Mouse (Mus musculus) gastrocnemius, postnatal 4 days (tissue): ENCODE data around the gene 2610318N02Rik. TPM values are rescaled to one million over a fixed set of nuclear protein-coding genes. Genes with fewer than 3 reads are reported as not detected.

Experiments
- DNase-seq, 2 experiments: peaks; one replicate each; pipeline ENCODE4 v3.0.0; 2021 to 2022; ENCODE audit warnings: low spot score in 2 of 2, mixed read lengths in 2 of 2
- total RNA-seq, 2 experiments: library from RNA; stranded (reverse); gene quantifications; 2 replicates each; pipeline ENCODE4 v1.2.3; 2021

The 2610318N02Rik gene
- total RNA-seq, 2 experiments from 2014 or later: 1.5 to 3.0 TPM

DNA sequence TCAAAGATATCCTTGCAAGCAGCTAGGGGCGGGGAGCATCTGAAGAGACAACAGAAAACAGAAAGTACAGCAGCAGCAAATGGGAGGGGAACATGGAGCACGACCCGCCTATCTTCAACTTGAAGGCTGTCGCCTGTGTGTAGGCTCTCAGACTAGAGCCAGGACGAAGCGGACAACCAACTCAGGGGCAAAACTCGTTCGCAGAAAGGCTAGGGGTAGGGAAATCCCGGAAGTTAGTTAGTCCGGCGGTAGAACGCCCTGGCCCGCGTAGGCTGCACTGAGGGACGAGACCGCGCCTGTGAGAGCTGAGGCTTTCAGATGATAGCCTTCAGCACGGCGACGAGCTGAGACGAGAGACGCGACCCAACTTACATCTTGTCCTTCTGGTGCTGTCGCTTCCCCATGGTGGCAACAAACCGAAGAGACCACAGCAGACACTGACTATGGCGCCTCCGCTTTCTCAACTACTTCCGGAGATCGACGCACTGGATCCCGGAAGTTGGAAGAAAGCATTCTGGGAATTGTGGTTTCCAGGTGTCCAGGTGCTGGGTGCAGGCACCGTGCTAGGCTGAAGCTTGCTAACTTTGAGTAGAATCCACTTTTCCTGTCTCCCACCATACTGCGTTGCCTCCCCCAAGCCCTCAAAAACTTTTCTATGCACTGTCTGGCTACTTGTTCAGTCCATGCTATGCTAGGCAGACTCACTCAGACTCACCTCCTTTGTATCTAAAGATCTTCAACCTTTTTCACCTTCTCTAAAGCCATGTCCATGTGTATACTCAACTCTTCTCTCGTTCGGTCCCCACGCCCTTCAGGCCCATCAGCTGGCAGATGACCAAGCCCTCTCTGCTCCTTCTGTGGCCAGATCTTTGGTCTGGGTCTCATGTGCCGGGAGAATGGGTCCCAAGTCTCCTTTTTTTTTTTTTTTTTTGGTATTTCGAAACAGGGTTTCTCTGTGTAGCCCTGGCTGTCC, 13.9 kb downstream of the 2610318N02Rik start, which contains the start of gene Ppil2:
Gene Ppil2, minus strand, starts transcription at position 487 of the 973 bp plus-strand sequence.
- DNase-seq: peak in 1 of 2 experiments; percentile 53

DNA sequence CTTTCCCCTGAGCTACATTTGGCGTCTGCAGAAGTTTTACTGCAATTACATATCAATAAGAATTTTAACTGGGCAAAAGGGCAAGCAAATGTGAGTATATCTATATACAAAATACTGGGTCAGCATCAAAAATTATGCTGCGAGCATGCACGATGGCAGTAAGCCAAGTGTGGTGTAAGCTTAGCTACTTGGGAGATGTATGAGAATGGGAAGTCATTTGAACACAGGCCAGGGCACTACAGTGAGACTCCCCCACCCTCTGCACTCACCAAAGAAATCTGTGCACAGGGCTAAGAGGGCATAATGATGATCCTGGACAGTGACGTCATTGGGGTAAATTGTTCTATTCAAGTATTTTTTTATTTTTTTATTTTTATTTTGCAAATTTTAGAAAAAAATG, 20.4 kb downstream of the 2610318N02Rik start:
- no peak for DNase-seq

DNA sequence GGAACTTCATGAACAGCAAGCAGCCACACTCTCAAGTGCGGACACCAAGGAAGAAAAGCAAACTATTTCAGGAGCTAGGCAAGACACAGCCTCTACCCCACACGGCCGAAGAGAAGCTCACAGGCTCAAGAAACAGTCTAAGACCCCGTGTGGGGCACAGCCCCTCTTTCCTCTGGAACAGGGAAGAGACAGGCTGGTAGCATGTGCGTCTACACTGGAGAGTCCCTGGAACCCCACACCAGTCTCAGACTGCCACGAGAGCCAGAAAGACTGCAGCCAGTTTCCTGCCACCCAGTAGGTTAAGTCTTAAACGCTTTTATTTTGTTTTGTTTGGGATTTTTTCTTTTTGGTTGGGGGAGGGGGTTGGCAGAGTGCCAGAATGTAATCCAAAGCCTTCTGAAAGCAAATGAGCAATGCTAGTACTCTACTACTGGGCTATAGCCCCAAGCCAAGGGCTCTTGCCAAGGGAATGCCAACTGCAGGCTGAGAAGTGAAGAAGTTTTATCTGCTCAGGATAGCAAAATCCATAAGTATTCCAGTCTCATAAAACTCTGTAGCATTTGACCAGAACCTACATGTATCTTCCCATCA, 22.2 kb downstream of the 2610318N02Rik start:
- no peak for DNase-seq

DNA sequence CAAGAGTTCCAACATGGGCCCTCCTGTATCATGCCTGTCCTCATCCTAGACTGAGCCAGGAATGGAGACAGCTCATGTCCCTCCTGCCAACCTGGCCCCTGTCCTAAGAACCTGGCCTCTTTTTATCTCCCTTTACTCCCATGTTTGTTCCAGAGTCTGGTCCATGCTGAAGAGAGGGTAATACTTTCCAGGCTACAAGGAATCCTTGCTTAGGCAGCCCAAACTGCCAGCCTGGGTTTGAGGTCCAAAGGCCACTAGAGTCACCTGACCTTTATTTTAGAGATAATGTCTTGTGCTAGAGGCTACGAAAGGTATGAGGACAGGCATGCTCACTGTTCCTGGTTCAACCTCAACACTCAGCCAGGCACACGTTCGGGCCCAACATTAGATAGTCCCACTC, 28.0 kb downstream of the 2610318N02Rik start:
- DNase-seq: no peak

DNA sequence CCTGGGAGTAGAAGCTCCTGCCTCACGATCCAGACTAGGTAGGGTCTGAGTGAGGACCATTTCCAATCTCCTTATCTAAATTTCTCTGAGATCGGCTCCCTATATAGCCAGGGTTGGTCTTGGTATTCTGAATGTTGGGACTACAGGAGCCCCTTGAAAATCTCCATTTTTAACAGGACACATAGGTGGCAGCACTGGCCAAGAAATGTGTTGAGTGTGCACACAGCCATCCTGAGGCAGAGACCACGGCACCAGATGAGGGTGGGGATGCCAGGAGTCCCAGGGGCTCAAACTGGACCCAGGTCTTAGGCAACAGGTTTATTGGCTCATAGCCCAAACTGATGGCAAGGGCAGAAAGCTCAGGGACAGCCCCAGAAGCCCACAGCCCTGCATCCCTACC, 36.6 kb downstream of the 2610318N02Rik start:
- no peak for DNase-seq

DNA sequence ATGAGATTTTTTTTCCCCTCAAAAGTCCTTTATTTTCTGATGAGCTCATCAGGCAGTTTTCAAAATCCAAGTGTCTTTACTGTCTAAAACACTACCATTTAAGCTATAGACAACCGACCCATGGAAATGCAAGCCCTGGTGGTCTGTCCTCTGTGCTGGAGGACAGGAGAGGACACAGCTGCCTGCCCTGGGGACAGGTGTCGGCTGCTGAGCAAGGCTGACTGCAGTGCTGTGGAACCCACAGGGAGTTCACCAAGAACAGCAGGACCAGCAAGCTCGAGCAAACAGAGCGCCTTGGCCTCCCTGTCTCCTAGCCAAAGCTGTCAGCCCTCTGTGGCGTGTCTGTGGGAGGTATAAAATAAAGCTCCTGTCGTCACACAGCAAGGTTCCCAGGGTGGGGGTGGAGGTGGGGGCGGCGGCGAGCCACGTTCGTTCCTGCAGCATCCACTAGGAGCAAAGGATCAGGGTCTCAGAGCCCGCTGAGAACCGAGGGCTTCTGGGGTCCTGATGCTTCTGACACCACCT, 38.2 kb downstream of the 2610318N02Rik start:
- DNase-seq: no peak

DNA sequence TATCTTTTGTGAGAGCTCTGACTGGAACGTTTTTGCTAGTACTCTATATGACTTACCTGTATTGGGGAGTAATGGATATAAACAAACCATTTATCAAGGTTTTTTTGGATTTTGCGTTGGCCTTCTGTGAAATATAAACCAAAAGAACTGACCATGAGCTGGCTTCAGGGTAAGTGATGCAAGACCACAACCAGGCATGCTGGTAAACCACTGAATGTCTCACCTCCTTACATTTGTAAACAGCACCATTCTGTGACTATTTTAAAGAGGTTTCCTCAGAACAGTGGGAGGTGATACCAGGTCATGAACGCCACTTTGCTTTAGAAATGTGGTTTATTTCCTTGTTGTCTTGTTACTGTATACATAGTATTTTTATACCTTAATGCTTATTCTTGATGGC, 38.7 kb downstream of the 2610318N02Rik start:
- DNase-seq: no peak

DNA sequence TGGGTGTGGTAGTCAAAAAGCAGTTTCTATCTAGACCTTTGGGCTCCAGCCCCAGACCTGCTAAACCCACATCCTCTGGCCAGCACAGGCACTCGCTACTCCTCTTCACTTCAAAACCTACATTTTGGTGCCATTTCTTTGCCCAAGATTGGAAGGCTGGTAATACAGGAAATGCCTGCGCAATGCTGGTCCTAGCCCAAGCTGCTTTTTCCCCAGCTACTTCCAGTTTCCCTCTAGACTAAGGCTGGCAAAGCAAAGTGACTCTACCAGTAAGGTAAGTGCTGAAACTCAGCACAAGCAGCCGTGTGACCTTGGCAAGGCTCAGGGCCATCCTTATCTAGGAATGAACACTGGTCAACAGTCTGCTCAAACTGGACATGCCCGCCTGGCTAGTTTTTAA, 39.3 kb downstream of the 2610318N02Rik start:
- DNase-seq: no peak

DNA sequence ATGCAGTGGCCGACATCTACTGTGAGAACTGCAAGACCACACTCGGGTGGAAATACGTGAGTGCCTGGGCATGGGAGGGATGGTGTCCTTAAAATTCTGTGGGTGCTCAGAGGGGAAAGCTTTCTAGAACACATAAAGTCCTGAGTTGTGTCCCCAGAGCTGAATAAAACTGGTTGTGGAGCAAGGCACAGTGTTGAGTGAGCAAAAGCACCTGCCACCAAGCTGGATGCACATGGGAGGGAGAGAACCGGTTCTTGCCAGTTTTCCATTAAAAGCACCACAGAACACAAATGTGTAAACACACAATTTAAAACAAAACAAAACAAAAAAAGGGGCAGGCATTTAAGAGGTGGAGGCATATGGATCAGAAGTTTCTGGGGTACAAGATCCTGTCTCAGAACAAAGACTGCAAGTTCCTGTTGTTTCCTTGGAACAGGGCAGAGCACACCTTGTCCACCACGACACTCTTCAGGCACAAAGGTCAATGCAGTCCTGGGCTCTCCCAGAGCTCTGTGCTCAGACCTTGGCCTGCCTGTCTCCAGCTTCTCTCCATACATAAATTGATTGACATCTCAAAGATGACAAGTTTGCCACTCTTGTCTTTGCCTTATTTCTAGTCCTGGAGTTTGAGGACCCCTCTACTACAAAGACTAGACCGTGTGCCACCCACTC, 42.7 kb downstream of the 2610318N02Rik start:
- DNase-seq: no peak

DNA sequence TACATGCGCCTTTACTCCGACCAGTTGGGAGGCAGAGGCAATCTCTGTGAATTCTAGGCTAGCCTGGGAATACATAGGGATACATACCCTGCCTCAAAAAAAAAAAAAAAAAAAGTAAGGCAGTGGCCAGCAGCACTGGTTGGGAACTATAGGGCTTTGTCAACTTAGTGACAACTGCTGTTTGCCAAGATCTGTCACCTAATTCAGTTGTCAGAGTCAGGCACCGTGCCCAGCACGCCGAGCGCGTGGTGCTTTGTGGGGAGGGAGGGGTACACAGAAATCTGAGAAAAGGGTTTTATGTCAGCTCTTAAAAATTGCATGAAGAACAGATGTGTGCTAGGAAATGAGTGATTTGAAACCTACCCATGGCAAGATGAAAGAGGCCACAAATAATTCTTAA, 46.9 kb downstream of the 2610318N02Rik start:
- no peak for DNase-seq

DNA sequence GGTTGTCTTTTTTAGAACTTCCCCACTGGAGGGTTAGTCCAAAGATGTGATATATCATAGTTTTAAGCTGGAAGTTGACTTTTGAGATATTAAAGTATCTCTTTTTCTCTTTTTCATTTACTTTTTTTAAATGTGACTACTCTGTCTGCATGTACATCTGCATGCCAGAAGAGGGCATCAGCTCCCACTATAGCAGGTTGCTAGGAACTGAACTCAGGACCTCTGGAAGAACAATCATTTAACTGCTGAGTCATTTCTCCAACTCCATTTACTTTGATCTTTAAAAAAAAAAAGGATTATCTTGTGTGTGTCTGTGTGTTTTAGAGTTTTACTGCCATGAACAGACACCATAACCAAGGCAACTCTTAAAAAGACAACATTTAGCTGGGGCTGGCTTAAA, 48.1 kb downstream of the 2610318N02Rik start:
- DNase-seq: no peak

DNA sequence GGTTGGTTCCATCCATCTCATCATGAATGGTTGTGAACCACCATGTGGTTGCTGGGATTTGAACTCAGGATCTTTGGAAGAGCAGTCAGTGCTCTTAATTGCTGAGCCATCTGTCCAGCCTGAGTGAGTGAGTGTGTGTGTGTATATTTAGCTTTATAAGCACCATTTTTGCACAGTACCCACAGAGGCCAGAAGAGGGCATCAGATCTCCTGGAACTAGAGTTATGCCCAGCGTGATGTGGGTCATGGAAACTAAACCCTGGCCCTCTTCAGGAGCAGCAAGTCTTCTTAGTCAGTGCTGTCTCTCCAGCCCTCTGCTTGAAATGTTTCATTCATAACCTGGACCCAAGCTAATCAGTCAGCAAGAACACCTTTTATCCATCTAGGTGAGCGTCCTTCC, 48.7 kb downstream of the 2610318N02Rik start:
- no peak for DNase-seq

DNA sequence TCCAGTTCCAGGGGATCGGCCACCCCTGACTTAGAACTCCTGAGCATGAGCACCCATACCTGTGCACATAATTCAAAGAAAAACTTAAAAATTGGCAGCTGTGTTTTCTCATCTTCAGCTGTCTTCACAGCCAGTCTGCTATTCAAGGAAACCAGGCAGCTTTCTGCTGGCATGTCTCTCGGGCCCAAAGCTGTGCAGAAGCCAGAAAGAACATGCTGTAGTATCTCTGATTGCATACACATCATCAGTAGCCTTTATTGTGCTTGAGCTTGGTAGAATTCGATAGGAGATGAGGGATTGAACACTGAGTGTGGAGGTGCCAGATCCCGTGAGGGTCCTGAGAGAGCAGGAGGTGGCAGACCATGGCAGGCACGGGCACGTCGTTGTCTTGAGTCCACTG, 52.0 kb downstream of the 2610318N02Rik start:
- no peak for DNase-seq

DNA sequence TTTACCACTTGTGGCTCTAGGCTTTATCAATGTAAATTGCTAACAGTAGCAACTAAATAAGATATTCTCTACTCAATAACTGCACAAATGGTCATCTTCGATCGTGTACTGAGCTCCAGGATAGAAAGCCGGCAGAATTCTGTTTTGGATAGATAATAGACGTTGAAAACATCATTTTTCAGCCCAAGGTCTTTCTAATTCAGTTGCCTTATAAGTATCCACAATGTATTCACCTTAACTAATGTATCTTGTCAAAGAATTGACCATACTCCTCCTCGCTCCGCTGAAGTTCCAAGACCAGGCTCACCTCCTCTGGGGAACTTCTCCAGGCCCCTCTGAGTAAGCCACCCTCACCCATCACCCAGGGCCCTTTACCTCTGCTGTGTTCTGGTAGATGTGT, 54.3 kb downstream of the 2610318N02Rik start:
- no peak for DNase-seq

DNA sequence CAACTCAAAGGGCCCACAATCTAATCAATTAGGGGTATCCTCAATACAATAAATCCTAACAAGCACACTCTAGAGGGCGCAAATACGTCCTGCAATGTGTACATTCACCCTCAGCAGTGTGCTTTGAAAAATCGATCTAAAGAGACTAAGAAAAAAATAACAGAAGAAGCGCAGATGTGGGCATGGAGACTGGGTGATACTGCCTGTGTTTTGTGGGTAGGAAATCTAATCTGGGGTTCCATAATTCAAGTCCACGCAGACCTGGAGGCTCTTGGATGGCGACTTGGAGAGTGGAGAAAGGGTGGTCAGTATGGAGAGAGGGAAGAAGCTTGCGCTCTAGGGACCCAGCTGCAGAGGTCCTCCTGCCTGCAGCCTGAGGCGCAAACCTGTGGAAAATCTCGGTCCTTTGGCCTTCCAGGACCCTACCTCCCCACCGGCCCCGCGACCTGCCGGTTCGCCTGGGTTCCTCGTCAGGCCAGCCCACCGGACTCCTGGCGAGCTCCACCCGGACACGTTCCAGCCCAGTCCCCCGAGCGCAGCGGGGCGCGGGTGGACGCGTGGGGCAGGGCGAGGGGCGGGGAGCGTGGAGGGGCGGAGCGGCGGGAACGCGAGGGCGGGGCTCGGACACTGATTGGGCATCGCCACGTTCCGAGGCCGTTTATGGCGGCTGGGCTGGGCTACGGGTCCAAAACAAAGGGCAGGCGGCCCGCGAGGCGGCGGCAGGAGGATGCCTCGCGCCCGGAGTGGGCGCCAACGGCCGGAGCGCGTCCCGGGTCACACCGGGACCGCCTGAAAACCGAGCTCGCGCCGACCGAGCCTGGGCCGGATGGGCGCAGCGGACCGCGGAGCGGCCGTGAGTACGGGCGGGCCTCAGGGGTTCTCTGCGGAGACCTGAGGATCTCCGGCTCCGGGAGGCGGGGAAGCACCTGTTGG, 55.2 kb downstream of the 2610318N02Rik start, which contains the start of gene Ypel1:
Gene Ypel1, plus strand, starts transcription at position 186 of the 933 bp plus-strand sequence.
- DNase-seq: peak; percentile 82 to 89

DNA sequence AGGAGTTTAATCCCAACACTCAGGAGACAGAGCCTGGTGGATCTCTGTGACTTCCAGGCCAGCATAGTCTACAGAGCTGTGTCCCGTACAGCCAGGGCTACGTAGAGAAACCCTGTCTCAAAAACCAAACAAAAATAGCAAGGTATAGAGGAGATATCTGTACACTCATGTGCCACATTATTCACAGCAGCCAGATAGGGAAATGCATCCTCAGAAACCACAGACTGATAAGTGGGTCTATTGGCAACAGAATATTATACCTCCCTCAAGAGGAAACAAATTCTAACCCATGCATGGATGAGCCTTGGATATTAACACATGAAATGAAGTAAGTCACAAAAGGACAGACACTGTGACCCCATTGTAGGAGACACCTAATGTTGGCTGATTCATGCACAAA, 57.4 kb downstream of the 2610318N02Rik start:
- DNase-seq: no peak
